ENCODE assay signal across 8 mouse cellular contexts in genomic region chr6:125498062-125498461, GRCm38 (mm10). TPM values are rescaled to one million over a fixed set of nuclear protein-coding genes. Genes with fewer than 3 reads are reported as not detected.
DNase-seq lines count a peak whose midpoint lies in the region; ATAC-seq lines count a peak whose summit lies in the region.

No protein-coding gene starts in this region.

- WGBS in forebrain, embryonic 14.5 days = 36% methylated on average over 5 of the region's 5 CpGs
- 35% methylated on average over 5 of the region's 5 CpGs for WGBS in forebrain, embryonic 13.5 days

- H3K9ac ChIP-seq in forebrain, embryonic 14.5 days (ENCODE audit: low read length) = no peak overlapping the region
- no peak overlapping the region for H3K9ac ChIP-seq in forebrain, embryonic 13.5 days

- no peaks in the 10 kb centered on the region for H3K9me3 ChIP-seq in forebrain, embryonic 14.5 days (replicated peaks; ENCODE audit: control insufficient read depth, low read length)
- H3K9me3 ChIP-seq in forebrain, embryonic 13.5 days (replicated peaks) = no peaks in the 10 kb centered on the region

- peaks cover 5% of the 10 kb centered on the region for H3K4me1 ChIP-seq in forebrain, embryonic 14.5 days (ENCODE audit: control insufficient read depth, insufficient read depth, low read length)
- peaks cover 9% of the 10 kb centered on the region; the same call in 1 of the 2 replicates for H3K4me1 ChIP-seq in forebrain, embryonic 13.5 days

- peak; percentile 71 for DNase-seq in forebrain, embryonic 14.5 days (ENCODE audit: low spot score)
- peak; percentile 20 for DNase-seq in right cerebral cortex, postnatal 4 days
- no peak for DNase-seq in right cerebral cortex, postnatal 25 days
- DNase-seq in forelimb bud, embryonic 11.5 days (ENCODE audit: low read depth, low spot score) = peak; percentile 68
- peak; percentile 74 for DNase-seq in retina, postnatal 1 day
- no peak for DNase-seq in urinary bladder, adult 2 months (ENCODE audit: low spot score)
- no peak for DNase-seq in c-Kit-positive CD71-positive TER-119-positive erythroid progenitor cells, embryonic 14.5 days (ENCODE audit: low spot score)

- no peak for ATAC-seq in forebrain, embryonic 14.5 days
- ATAC-seq in forebrain, embryonic 13.5 days = no peak

- H3K4me2 ChIP-seq in forebrain, embryonic 14.5 days (ENCODE audit: low read length) = no peak overlapping the region
- no peak overlapping the region for H3K4me2 ChIP-seq in forebrain, embryonic 13.5 days

- H3K27ac ChIP-seq in forebrain, embryonic 14.5 days (ENCODE audit: low read depth, low read length) = no peak overlapping the region
- no peak overlapping the region for H3K27ac ChIP-seq in forebrain, embryonic 13.5 days

- H3K4me3 ChIP-seq in forebrain, embryonic 14.5 days (ENCODE audit: low read depth, low read length) = no peak overlapping the region
- no peak overlapping the region for H3K4me3 ChIP-seq in forebrain, embryonic 13.5 days

- no peaks in the 10 kb centered on the region for H3K36me3 ChIP-seq in forebrain, embryonic 14.5 days (ENCODE audit: control insufficient read depth, insufficient read depth, low read length)
- H3K36me3 ChIP-seq in forebrain, embryonic 13.5 days (ENCODE audit: poor library complexity, severe bottlenecking) = no peaks in the 10 kb centered on the region

- peaks cover 5% of the 10 kb centered on the region; the same call in 1 of the 2 replicates for H3K27me3 ChIP-seq in forebrain, embryonic 14.5 days (replicated peaks; ENCODE audit: control insufficient read depth, insufficient read depth, low read length)
- H3K27me3 ChIP-seq in forebrain, embryonic 13.5 days = peaks cover 5% of the 10 kb centered on the region; the same call in 1 of the 2 replicates

RNA-seq across cellular contexts. Expression of gene Cd9, which starts 3.5 kb away (rescaled TPM):
- 77.8 and 85.5 TPM in 2 replicates for polyA plus RNA-seq in forebrain, embryonic 14.5 days (2014; fragmentation: Nextera tagmentation; extraction: Ambion mirVana)
- 48.3 and 52.3 TPM in 2 replicates for polyA plus RNA-seq in forebrain, embryonic 13.5 days (2015; fragmentation: Nextera tagmentation; extraction: Ambion mirVana)
- polyA plus RNA-seq in urinary bladder, adult 2 months (2012; rRNA removed) = 683 and 894 TPM in 2 replicates

RNA-seq across cellular contexts. Expression of gene Vwf, which starts 48.5 kb away (rescaled TPM):
- 8.7 and 8.8 TPM in 2 replicates for polyA plus RNA-seq in forebrain, embryonic 14.5 days (2014; fragmentation: Nextera tagmentation; extraction: Ambion mirVana)
- polyA plus RNA-seq in forebrain, embryonic 13.5 days (2015; fragmentation: Nextera tagmentation; extraction: Ambion mirVana) = 4.8 and 7.7 TPM in 2 replicates
- 37.8 and 57.5 TPM in 2 replicates for polyA plus RNA-seq in urinary bladder, adult 2 months (2012; rRNA removed)

Comparison
In these comparisons a context has a peak if more than half of its experiments do, and no peak if none do; other contexts are left out.
1. DNase-seq: peak in forebrain, embryonic 14.5 days (single experiment), right cerebral cortex, postnatal 4 days (single experiment), forelimb bud, embryonic 11.5 days (single experiment) and retina, postnatal 1 day (single experiment); none in right cerebral cortex, postnatal 25 days (single experiment), urinary bladder, adult 2 months (single experiment) and c-Kit-positive CD71-positive TER-119-positive erythroid progenitor cells, embryonic 14.5 days (single experiment).